Mouse (Mus musculus): ENCODE measurements around the gene Herc6. TPM values are rescaled to one million over a fixed set of nuclear protein-coding genes. Genes with fewer than 3 reads are reported as not detected.

Gene Herc6
- total RNA-seq, 2 experiments from 2014 or later: 5.8 to 7.2 TPM

GRCm38 (mm10) chr6:57581595-57581994 is 795 bp downstream of the Herc6 start:
- DNase-seq: no peak

DNA sequence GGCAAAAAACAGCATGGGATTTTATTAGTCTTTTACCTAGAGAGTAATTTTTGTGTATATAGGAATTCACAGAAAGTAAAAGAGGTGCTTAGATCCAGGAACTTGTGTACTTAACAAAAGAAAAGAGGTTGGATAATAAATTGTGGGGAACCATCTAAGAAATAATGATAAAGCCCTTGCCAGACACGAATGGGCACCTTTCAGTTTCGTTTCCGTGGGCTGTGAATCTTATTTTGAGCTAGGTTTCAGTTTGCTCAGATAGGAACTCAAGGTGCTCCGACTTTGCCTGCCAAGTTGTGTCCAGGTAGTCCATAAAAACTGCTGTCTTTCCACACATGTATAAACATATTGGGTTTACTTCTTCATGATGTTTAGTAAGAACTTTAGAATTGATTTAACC is 1.6 kb downstream of the Herc6 start:
- no peak for DNase-seq

DNA sequence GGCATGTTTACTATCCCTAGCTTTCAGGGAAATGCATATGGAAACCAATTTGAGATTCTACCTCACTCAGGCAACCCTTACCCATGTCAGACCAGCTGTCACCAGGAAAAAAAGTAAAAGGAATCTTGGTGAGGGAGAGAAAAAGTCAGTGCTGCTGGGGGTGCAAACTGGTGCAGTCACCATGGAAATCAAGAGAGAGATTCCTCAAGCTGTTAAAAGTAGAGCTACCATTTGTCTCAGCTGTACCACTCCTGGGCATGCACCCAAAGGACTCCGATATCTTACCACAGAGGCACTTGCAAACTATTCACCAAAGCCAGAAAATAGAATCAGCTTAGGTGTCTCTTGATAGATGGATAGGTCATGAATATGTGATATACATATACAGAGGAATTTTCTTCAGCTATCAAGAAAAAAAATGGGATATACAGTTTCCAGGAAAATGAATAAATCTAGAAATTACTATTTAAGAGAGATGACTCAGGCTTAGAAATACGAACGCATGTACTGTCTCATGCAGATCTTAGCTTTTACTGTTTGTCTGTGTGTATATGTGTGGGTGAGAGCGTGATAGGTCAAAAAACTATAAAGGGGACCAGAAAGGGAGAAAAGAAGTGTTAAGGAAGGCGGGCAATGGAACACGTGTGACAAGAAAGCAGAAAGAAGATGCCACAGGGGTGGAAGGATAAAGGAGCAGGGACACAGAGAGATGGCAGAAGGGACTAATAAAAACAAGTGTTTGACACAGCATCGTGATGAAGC is 24.9 kb downstream of the Herc6 start:
- peak; percentile 19 to 23 for DNase-seq

GRCm38 (mm10) chr6:57607999-57608398 is 27.2 kb downstream of the Herc6 start:
- no peak for DNase-seq

DNA sequence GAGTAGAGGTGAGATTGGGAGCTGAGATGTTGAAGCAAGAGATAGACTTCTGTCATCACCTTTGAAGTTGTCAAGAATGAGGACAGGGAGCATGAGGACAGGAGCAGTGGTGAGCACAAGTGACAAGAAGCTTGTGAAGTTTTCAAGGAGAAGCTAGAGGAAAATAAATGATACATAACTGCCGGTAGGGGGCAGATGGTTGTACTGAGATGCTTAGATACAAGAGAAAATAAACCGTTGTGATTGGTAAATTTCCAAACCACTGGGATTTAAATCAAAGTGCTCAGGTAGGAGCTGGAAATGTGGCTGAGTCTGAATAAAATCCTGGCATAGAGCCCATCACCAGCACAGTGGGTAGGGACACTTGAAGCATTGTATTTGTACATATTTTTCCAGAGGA is 28.8 kb downstream of the Herc6 start:
- no peak for DNase-seq

DNA sequence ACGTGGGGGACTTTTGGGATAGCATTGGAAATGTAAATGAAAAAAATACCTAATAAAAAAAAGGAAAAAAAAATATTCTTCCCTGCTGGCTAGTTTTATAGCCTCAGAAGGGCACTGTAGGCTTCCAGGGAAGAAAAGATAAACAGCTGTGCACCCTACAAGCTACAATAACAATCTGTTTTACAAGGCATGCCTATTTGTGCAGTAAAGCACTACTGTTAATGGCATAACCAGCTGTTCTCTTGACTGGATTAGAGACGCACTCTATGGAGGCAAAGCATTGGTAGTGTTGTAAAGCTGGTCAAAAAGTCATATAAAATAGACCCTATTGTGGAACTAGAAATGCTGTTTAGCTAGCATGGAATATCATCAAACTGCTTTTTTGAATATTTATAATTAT is 35.0 kb downstream of the Herc6 start:
- DNase-seq: no peak

GRCm38 (mm10) chr6:57639531-57639930 is 58.7 kb downstream of the Herc6 start:
- no peak for DNase-seq

DNA sequence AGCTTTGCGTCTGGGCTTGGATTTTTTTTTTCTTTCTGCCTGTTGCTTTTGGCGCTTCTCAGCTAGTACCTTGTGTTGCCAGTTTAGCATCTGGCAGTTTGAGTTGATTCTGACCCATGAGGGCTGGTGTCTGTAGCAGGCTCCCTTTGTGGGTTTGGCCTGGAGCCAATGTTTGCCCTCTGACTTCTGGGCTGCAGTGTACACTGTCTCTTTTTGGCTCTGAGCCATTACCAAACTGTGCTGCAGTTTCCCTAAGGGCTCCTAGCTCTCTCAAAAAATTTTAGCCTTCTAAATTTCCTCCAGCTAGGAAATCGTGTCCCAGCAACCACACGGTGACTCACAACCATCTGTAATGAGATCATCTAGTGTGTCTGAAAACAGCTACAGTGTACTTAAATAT is 61.0 kb downstream of the Herc6 start:
- peak; percentile 37 to 44 for DNase-seq

- DNase-seq: no peak
Observed at GRCm38 (mm10) chr6:57647256-57647655, 66.5 kb downstream of the Herc6 start.

- no peak for DNase-seq
Observed at GRCm38 (mm10) chr6:57661295-57661694, 80.5 kb downstream of the Herc6 start.

DNA sequence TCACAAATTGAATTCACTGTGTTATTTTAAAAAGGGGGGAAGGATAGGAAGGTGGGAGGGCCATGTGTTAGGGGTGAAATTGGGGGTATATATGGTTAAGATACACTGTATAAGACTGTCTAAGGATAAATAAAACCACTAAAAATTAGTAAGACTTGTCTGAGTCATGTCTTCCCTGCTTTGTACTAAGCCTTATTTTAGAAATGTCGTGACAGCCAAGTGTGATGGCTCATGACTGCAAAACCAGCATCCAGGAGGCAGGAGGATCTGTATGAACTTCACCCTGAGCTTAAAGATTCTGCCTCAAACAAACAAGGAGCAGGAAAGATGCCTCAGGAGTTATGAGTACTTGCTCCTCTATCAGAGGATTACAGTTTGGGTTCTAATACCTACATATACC is 103.4 kb downstream of the Herc6 start:
- DNase-seq: no peak

- peak; percentile 75 to 77 for DNase-seq
Observed at GRCm38 (mm10) chr6:57691467-57692261, 110.9 kb downstream of the Herc6 start, which contains the start of gene Pyurf. TSS of gene Pyurf (minus strand) at chr6:57692078.

DNA sequence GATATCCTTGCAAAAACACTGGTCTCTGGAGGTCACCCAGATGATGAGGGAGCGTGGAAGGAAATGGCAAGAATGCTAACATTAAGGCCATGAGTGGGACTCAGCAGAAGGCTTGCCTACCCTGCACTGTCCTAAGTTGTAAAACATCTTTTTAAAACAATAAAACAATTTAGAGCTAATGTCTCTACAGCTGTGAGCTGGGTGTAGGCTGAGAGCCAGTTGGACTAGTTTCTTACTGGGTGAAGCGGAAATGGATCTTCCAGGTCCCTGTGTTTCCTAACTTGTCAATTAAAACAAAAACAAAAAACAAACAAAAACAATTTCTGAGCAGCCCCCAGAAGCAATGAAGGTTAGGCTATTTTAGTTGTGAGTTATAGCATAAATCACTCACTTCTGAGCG is 112.3 kb downstream of the Herc6 start:
- DNase-seq: no peak

- no peak for DNase-seq
Observed at GRCm38 (mm10) chr6:57701686-57702085, 120.9 kb downstream of the Herc6 start.

DNA sequence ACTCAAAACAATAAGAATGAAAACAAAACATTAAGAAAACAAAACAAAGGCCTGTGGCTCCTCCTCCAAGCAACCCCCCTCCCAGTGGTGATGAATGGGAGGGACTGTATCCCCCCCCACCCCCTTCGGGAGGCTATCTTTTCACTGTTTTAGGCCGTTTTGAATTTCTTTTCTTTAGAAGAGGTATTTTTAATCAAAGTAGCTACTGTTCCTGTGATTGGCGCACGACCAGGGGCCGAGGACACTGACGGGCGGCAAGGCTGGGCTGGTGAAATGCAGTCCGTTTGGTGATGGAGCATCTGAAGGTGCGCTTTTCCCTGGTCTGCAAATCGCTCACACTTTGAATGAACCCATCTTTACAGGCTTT is 121.6 kb downstream of the Herc6 start, which contains the start of gene Lancl2:
TSS of gene Lancl2 (plus strand) at position 165 of the 367 bp plus-strand sequence.
- DNase-seq: peak in 1 of 2 experiments; percentile 45

GRCm38 (mm10) chr6:57702743-57703499 is 122.1 kb downstream of the Herc6 start:
- peak; percentile 95 to 96 for DNase-seq

DNA sequence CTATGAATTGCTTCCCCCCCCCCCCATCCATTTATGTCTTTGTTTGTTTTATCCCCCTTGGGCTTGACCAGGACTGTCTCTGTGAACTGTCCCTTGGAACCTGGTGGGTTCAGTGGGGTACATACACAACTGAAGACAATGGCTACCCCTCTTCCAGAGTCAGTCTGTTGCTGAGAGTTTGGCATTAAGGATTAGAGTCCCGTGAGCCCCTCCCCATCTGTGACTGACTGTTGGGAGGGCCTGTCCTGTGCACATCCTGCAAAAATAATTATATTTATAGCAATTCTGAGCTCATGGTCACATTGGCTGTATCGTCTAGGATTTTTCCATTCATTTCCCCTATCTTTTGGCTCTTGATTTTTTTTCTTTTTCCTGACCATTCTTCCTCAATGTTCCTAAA is 122.9 kb downstream of the Herc6 start:
- DNase-seq: peak in 1 of 2 experiments; percentile 24

GRCm38 (mm10) chr6:57706721-57707120 is 125.9 kb downstream of the Herc6 start:
- no peak for DNase-seq

DNA sequence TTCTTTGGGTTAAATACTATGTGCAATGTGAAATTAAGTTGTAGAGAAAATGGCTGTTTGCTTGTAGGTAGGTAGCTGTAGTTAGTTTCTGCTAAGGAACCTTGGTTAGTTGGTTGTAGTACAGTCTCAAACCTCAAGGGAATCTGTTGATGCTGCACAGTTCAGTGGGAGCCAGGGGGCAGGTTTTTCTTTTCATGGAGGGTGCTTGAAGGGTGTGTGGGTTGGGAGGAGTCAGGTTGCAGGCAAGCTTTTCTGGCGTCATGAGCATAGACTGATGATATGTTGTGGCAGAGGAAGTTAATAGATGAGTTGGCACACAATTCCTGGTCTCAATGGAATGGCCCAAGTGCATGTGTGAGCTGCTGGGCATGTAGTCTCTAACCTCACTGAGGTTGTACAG is 130.9 kb downstream of the Herc6 start:
- DNase-seq: no peak
